Mouse (Mus musculus) neural tube, embryonic 14.5 days (tissue): ENCODE measurements around the gene Tex9. TPM values are rescaled to one million over a fixed set of nuclear protein-coding genes. Genes with fewer than 3 reads are reported as not detected.
A peak's percentile ranks its signal among the peaks of the same experiment; 100 is the strongest.

Experiments used
- ATAC-seq: fragments of 200-750 bp; cut with Nextera tagmentation; 2 replicates; pipeline ENCODE4 v1.8.0; 2017; ENCODE audit warnings: low read depth, mild to moderate bottlenecking, moderate TSS enrichment, moderate library complexity
- H3K27ac ChIP-seq: fragments of 300-500 bp; sonication (generic); 2 replicates; pipeline ENCODE4 v1.5.1; 2014; ENCODE audit warnings: low read depth, mild to moderate bottlenecking, control low read depth, low read length, moderate library complexity, mixed read lengths
- H3K27me3 ChIP-seq: fragments of 300-500 bp; sonication (generic); 2 replicates; pipeline ENCODE4 v1.6.1; 2014; ENCODE audit warnings: low read length; ENCODE audit not compliant: control insufficient read depth, insufficient read depth
- H3K36me3 ChIP-seq: fragments of 300-500 bp; sonication (generic); 2 replicates; pipeline ENCODE4 v1.6.1; 2014; ENCODE audit warnings: low read length, mixed read lengths; ENCODE audit not compliant: control insufficient read depth, insufficient read depth
- H3K4me1 ChIP-seq: fragments of 300-500 bp; sonication (generic); 2 replicates; pipeline ENCODE4 v1.6.1; 2014; ENCODE audit warnings: low read length; ENCODE audit not compliant: control insufficient read depth, insufficient read depth
- H3K4me2 ChIP-seq: fragments of 300-500 bp; sonication (generic); 2 replicates; pipeline ENCODE4 v1.6.1; 2014; ENCODE audit warnings: mild to moderate bottlenecking, low read depth, low read length, control low read depth
- H3K4me3 ChIP-seq: fragments of 300-500 bp; sonication (generic); 2 replicates; pipeline ENCODE4 v1.5.1; 2014; ENCODE audit warnings: low read depth, low read length, control low read depth, mixed read lengths
- H3K9ac ChIP-seq: fragments of 300-500 bp; sonication (generic); replicated peaks from 2 replicates; pipeline ENCODE4 v1.6.1; 2014; ENCODE audit warnings: low read depth, mild to moderate bottlenecking, control low read depth, low read length, mixed read lengths
- H3K9me3 ChIP-seq: fragments of 300-500 bp; sonication (generic); 2 replicates; pipeline ENCODE4 v1.6.1; 2016; ENCODE audit warnings: low read length; ENCODE audit not compliant: control insufficient read depth
- WGBS: fragments of 180-500 bp; shearing (Covaris S2); extraction: QIAGEN DNeasy Blood & Tissue Kit; methylation state at CpG from one replicate; pipeline ENCODE4 v1.1.7; 2014; 5-methylcytosine and 5-hydroxymethylcytosine counted together
- polyA plus RNA-seq: library from polyadenylated mRNA; unstranded; fragments of >200 nt; fragmentation: Nextera tagmentation; extraction: Ambion mirVana; gene quantifications from 2 replicates; pipeline ENCODE4 v1.2.1, GENCODE M21; 2014

Gene Tex9
- polyA plus RNA-seq, 1 experiment from 2014 or later = 32.2 TPM

DNA sequence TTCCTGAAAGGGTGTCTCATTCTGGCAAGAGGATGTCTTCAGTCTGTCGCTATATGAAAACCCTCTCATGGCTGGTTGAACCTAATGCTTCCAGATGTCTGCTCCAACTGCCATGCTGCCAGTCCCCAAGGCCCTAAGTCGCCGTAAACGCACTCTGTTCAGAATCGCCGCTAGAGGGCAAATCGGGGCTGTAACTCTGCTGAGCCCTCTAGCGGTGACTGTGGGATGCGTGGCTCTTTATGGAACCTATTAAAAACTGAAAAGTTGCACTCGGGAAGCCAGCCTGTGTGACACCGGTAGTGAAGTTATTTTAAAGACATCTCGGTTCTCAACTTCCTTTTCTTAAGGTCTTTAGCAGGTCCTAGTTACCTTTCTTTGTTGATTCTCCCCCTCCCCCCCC is 38.2 kb upstream of the Tex9 start:
- no peaks in the 10 kb centered on the region for H3K36me3 ChIP-seq
- no peak overlapping the region for H3K27ac ChIP-seq
- H3K4me3 ChIP-seq = no peak overlapping the region
- under 1% methylated on average over 12 of the region's 12 CpGs for WGBS
- H3K9me3 ChIP-seq = no peaks in the 10 kb centered on the region
- ATAC-seq = no peak
- H3K4me1 ChIP-seq = peaks cover 14% of the 10 kb centered on the region
- peak overlapping the region; percentile 53; the same call in 1 of the 2 replicates for H3K4me2 ChIP-seq
- no peak overlapping the region for H3K9ac ChIP-seq
- no peaks in the 10 kb centered on the region for H3K27me3 ChIP-seq

DNA sequence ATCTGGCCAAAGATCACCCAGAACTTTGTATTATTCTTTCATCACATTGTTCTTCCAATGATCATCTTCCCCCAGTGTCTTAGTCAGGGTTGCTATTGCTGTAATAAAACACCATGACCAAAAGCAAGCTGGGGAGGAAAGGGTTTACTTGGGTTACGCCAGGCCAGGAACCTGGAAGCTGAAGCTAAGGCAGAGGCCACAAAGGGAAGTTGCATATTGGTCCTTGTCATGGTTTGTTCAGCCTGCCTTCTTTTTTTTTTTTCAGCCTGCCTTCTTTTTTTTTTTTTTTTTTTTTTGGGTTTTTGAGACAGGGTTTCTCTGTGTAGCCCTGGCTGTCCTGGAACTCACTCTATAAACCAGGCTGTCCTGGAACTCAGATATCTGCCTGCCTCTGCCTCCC is 34.1 kb upstream of the Tex9 start:
- no peak overlapping the region for H3K27ac ChIP-seq
- 74% methylated on average over 1 of the region's 1 CpGs for WGBS
- H3K9me3 ChIP-seq = no peaks in the 10 kb centered on the region
- no peak for ATAC-seq
- H3K4me3 ChIP-seq = no peak overlapping the region
- no peaks in the 10 kb centered on the region for H3K27me3 ChIP-seq
- peaks cover 9% of the 10 kb centered on the region for H3K4me1 ChIP-seq
- H3K9ac ChIP-seq = no peak overlapping the region
- H3K4me2 ChIP-seq = no peak overlapping the region
- no peaks in the 10 kb centered on the region for H3K36me3 ChIP-seq

- Histone ChIP-seq H3K4me3 (no peak overlapping the region), H3K36me3 (no peaks in the 10 kb centered on the region), H3K27ac (no peak overlapping the region), H3K4me1 (no peaks in the 10 kb centered on the region), H3K9ac (no peak overlapping the region), H3K4me2 (no peak overlapping the region), H3K9me3 (no peaks in the 10 kb centered on the region), H3K27me3 (no peaks in the 10 kb centered on the region)
- no peak for ATAC-seq
Observed at GRCm38 (mm10) chr9:72520849-72521248, 28.8 kb upstream of the Tex9 start.

- no peaks in the 10 kb centered on the region for H3K36me3 ChIP-seq
- no peaks in the 10 kb centered on the region for H3K4me1 ChIP-seq
- no peak overlapping the region for H3K4me2 ChIP-seq
- H3K9ac ChIP-seq = no peak overlapping the region
- H3K27me3 ChIP-seq = no peaks in the 10 kb centered on the region
- H3K27ac ChIP-seq = no peak overlapping the region
- ATAC-seq = no peak
- H3K4me3 ChIP-seq = no peak overlapping the region
- H3K9me3 ChIP-seq = no peaks in the 10 kb centered on the region
Observed at GRCm38 (mm10) chr9:72519246-72519645, 27.2 kb upstream of the Tex9 start.

- H3K9me3 ChIP-seq = no peaks in the 10 kb centered on the region
- ATAC-seq = no peak
- H3K9ac ChIP-seq = no peak overlapping the region
- H3K4me3 ChIP-seq = no peak overlapping the region
- no peaks in the 10 kb centered on the region; the same call in 1 of the 2 replicates for H3K4me1 ChIP-seq
- H3K27ac ChIP-seq = no peak overlapping the region
- H3K36me3 ChIP-seq = no peaks in the 10 kb centered on the region
- H3K27me3 ChIP-seq = no peaks in the 10 kb centered on the region
- H3K4me2 ChIP-seq = no peak overlapping the region
Observed at GRCm38 (mm10) chr9:72515366-72515765, 23.4 kb upstream of the Tex9 start.

- Histone ChIP-seq H3K4me2 (no peak overlapping the region), H3K27ac (no peak overlapping the region), H3K9ac (no peak overlapping the region), H3K4me3 (no peak overlapping the region), H3K9me3 (no peaks in the 10 kb centered on the region), H3K36me3 (no peaks in the 10 kb centered on the region), H3K27me3 (no peaks in the 10 kb centered on the region), H3K4me1 (no peaks in the 10 kb centered on the region; the same call in 1 of the 2 replicates)
- WGBS = 45% methylated on average over 11 of the region's 11 CpGs
- ATAC-seq = no peak
Observed at GRCm38 (mm10) chr9:72512229-72512981, 20.4 kb upstream of the Tex9 start.

DNA sequence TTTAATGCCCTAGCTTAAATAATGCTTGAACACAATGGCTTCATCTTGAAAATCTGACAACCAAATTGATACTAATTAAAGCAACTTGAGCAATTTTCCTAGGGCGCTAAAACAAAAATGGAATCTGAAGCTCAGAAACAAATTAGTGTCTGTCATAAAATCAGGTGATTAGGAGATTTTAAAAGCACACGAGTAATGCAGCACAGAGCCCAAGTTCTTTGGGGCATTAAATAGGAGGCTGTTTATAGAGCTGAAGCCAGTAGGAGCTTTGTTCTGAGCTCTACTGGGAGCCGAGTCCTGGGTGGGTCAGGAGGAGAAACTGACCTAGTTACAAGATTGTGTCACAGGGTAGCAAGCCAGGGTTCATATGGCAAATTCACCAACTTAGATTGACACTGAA is 5.2 kb upstream of the Tex9 start:
- no peaks in the 10 kb centered on the region for H3K36me3 ChIP-seq
- no peak overlapping the region for H3K4me3 ChIP-seq
- H3K4me2 ChIP-seq = no peak overlapping the region
- no peaks in the 10 kb centered on the region for H3K27me3 ChIP-seq
- no peak overlapping the region for H3K27ac ChIP-seq
- H3K4me1 ChIP-seq = peaks cover 3% of the 10 kb centered on the region
- 65% methylated on average over 3 of the region's 3 CpGs for WGBS
- ATAC-seq = no peak
- no peak overlapping the region for H3K9ac ChIP-seq
- H3K9me3 ChIP-seq = no peaks in the 10 kb centered on the region

GRCm38 (mm10) chr9:72496691-72497090 is 4.7 kb upstream of the Tex9 start:
- no peak for ATAC-seq
- no peaks in the 10 kb centered on the region for H3K9me3 ChIP-seq
- H3K27me3 ChIP-seq = no peaks in the 10 kb centered on the region
- H3K4me1 ChIP-seq = peaks cover 5% of the 10 kb centered on the region
- H3K9ac ChIP-seq = no peak overlapping the region
- H3K27ac ChIP-seq = no peak overlapping the region
- H3K36me3 ChIP-seq = no peaks in the 10 kb centered on the region
- H3K4me2 ChIP-seq = no peak overlapping the region
- no peak overlapping the region for H3K4me3 ChIP-seq
- WGBS = 68% methylated on average over 2 of the region's 2 CpGs

GRCm38 (mm10) chr9:72493984-72494685 is 2.1 kb upstream of the Tex9 start:
- H3K27me3 ChIP-seq = no peaks in the 10 kb centered on the region
- H3K27ac ChIP-seq = no peak overlapping the region
- no peak overlapping the region for H3K4me2 ChIP-seq
- H3K9ac ChIP-seq = no peak overlapping the region
- ATAC-seq = no peak
- peaks cover 9% of the 10 kb centered on the region for H3K4me1 ChIP-seq
- H3K36me3 ChIP-seq = no peaks in the 10 kb centered on the region
- 87% methylated on average over 3 of the region's 3 CpGs for WGBS
- H3K4me3 ChIP-seq = no peak overlapping the region
- no peaks in the 10 kb centered on the region for H3K9me3 ChIP-seq
